Mouse (Mus musculus): ENCODE measurements at regions not wholly inside any gene's neighbourhood (a gene's known extent, or its start where the extent isn't known, plus 50 kb on each side); places are given as distances from the start of the nearest gene placed in this dataset.

GRCm38 (mm10) chr3:65478215-65478614 lies 50.0 kb upstream of the Tiparp start:
- no peak for DNase-seq (ENCODE audit: extremely low spot score, low spot score)

GRCm38 (mm10) chr3:65477111-65477510 lies 51.1 kb upstream of the Tiparp start:
- DNase-seq (ENCODE audit: extremely low spot score, low spot score), result no peak

GRCm38 (mm10) chr3:65476091-65476953 lies 51.9 kb upstream of the Tiparp start:
- DNase-seq (ENCODE audit: extremely low spot score, low spot score), result no peak

GRCm38 (mm10) chr3:65474585-65474984 lies 53.6 kb upstream of the Tiparp start:
- no peak for DNase-seq (ENCODE audit: extremely low spot score, low spot score)

GRCm38 (mm10) chr3:65471796-65472195 lies 56.4 kb upstream of the Tiparp start:
- no peak for DNase-seq (ENCODE audit: extremely low spot score, low spot score)

- DNase-seq (ENCODE audit: extremely low spot score, low spot score), result no peak
Observed at GRCm38 (mm10) chr3:65469207-65469606, 59.0 kb upstream of the Tiparp start.

GRCm38 (mm10) chr3:65464769-65465168 lies 63.4 kb upstream of the Tiparp start:
- no peak for DNase-seq (ENCODE audit: extremely low spot score, low spot score)

- DNase-seq (ENCODE audit: extremely low spot score, low spot score), result no peak
Observed at GRCm38 (mm10) chr3:65460936-65461335, 67.3 kb upstream of the Tiparp start.

GRCm38 (mm10) chr3:65459702-65460101 lies 67.3 kb upstream of the Ssr3 start:
- no peak for DNase-seq (ENCODE audit: extremely low spot score, low spot score)

GRCm38 (mm10) chr3:65457931-65458330 lies 65.5 kb upstream of the Ssr3 start:
- no peak for DNase-seq (ENCODE audit: extremely low spot score, low spot score)

GRCm38 (mm10) chr3:65455597-65456284 lies 63.3 kb upstream of the Ssr3 start:
- peak; percentile 35 for DNase-seq (ENCODE audit: extremely low spot score, low spot score)

GRCm38 (mm10) chr3:65454301-65454700 lies 61.9 kb upstream of the Ssr3 start:
- no peak for DNase-seq (ENCODE audit: extremely low spot score, low spot score)

GRCm38 (mm10) chr3:65449176-65449575 lies 56.8 kb upstream of the Ssr3 start:
- DNase-seq (ENCODE audit: extremely low spot score, low spot score), result no peak

- no peak for DNase-seq (ENCODE audit: extremely low spot score, low spot score)
Observed at GRCm38 (mm10) chr3:65443701-65444100, 51.3 kb upstream of the Ssr3 start.

- no peak for DNase-seq (ENCODE audit: extremely low spot score, low spot score)
Observed at GRCm38 (mm10) chr3:65442946-65443345, 50.5 kb upstream of the Ssr3 start.

- DNase-seq (ENCODE audit: extremely low spot score, low spot score), result no peak
Observed at GRCm38 (mm10) chr3:65442269-65442668, 49.8 kb upstream of the Ssr3 start.

Data from neural tube, embryonic 10.5 days (tissue).